Mouse (Mus musculus): ENCODE data around the gene Gh. TPM values are rescaled to one million over a fixed set of nuclear protein-coding genes. Genes with fewer than 3 reads are reported as not detected.

Gh gene
- polyA plus RNA-seq, 1 experiment from 2014 or later: not detected

GRCm38 (mm10) chr11:106306758-106307157 is 5.1 kb upstream of the Gh start:
- H3K4me2 ChIP-seq (ENCODE audit: low read depth, low read length, severe bottlenecking): no peak overlapping the region
- H3K36me3 ChIP-seq (ENCODE audit: control insufficient read depth, insufficient read depth, low read length): no peaks in the 10 kb centered on the region
- H3K4me3 ChIP-seq (ENCODE audit: low read depth, low read length): no peak overlapping the region
- H3K27me3 ChIP-seq (ENCODE audit: control insufficient read depth, insufficient read depth, low read length): no peaks in the 10 kb centered on the region
- DNase-seq (ENCODE audit: low spot score) (no peak), ATAC-seq (replicated peaks; ENCODE audit: low FRiP score) (no peak)
- no peaks in the 10 kb centered on the region for H3K4me1 ChIP-seq (replicated peaks; ENCODE audit: control insufficient read depth, insufficient read depth, low read length)
- no peaks in the 10 kb centered on the region for H3K9me3 ChIP-seq (ENCODE audit: control insufficient read depth, low read length)
- WGBS: 81% methylated on average over 9 of the region's 9 CpGs
- H3K27ac ChIP-seq (ENCODE audit: low read depth, low read length): no peak overlapping the region
- no peak overlapping the region for H3K9ac ChIP-seq (ENCODE audit: low read length)

- H3K9me3 ChIP-seq (ENCODE audit: control insufficient read depth, low read length): no peaks in the 10 kb centered on the region
- H3K36me3 ChIP-seq (ENCODE audit: control insufficient read depth, insufficient read depth, low read length): no peaks in the 10 kb centered on the region
- H3K4me1 ChIP-seq (replicated peaks; ENCODE audit: control insufficient read depth, insufficient read depth, low read length): no peaks in the 10 kb centered on the region
- H3K4me2 ChIP-seq (ENCODE audit: low read depth, low read length, severe bottlenecking): no peak overlapping the region
- DNase-seq (ENCODE audit: low spot score) (no peak), ATAC-seq (replicated peaks; ENCODE audit: low FRiP score) (no peak)
- no peak overlapping the region for H3K9ac ChIP-seq (ENCODE audit: low read length)
- WGBS: 89% methylated on average over 3 of the region's 3 CpGs
- H3K4me3 ChIP-seq (ENCODE audit: low read depth, low read length): no peak overlapping the region
- no peaks in the 10 kb centered on the region for H3K27me3 ChIP-seq (ENCODE audit: control insufficient read depth, insufficient read depth, low read length)
- H3K27ac ChIP-seq (ENCODE audit: low read depth, low read length): no peak overlapping the region
Measured at GRCm38 (mm10) chr11:106306065-106306385, 4.4 kb upstream of the Gh start.

GRCm38 (mm10) chr11:106305348-106306064 is 3.8 kb upstream of the Gh start:
- Histone ChIP-seq H3K9ac (ENCODE audit: low read length) (no peak overlapping the region), H3K36me3 (ENCODE audit: control insufficient read depth, insufficient read depth, low read length) (no peaks in the 10 kb centered on the region), H3K4me1 (replicated peaks; ENCODE audit: control insufficient read depth, insufficient read depth, low read length) (no peaks in the 10 kb centered on the region), H3K27me3 (ENCODE audit: control insufficient read depth, insufficient read depth, low read length) (no peaks in the 10 kb centered on the region), H3K9me3 (ENCODE audit: control insufficient read depth, low read length) (no peaks in the 10 kb centered on the region), H3K27ac (ENCODE audit: low read depth, low read length) (no peak overlapping the region), H3K4me2 (ENCODE audit: low read depth, low read length, severe bottlenecking) (no peak overlapping the region), H3K4me3 (ENCODE audit: low read depth, low read length) (no peak overlapping the region)
- DNase-seq (ENCODE audit: low spot score): no peak
- ATAC-seq (replicated peaks; ENCODE audit: low FRiP score): no peak
- 86% methylated on average over 10 of the region's 10 CpGs for WGBS

GRCm38 (mm10) chr11:106302634-106303033 is 969 bp upstream of the Gh start:
- ATAC-seq (replicated peaks; ENCODE audit: low FRiP score) (0 out of 2 replicates have a peak, but pooled peaks have one; percentile 39), DNase-seq (ENCODE audit: low spot score) (peak; percentile 82)
- H3K4me2 ChIP-seq (ENCODE audit: low read depth, low read length, severe bottlenecking): no peak overlapping the region
- H3K27me3 ChIP-seq (ENCODE audit: control insufficient read depth, insufficient read depth, low read length): no peaks in the 10 kb centered on the region
- no peaks in the 10 kb centered on the region for H3K4me1 ChIP-seq (replicated peaks; ENCODE audit: control insufficient read depth, insufficient read depth, low read length)
- no peak overlapping the region for H3K4me3 ChIP-seq (ENCODE audit: low read depth, low read length)
- no peak overlapping the region for H3K9ac ChIP-seq (ENCODE audit: low read length)
- H3K27ac ChIP-seq (ENCODE audit: low read depth, low read length): no peak overlapping the region
- 20% methylated on average over 2 of the region's 2 CpGs for WGBS
- H3K36me3 ChIP-seq (ENCODE audit: control insufficient read depth, insufficient read depth, low read length): no peaks in the 10 kb centered on the region
- no peaks in the 10 kb centered on the region for H3K9me3 ChIP-seq (ENCODE audit: control insufficient read depth, low read length)

GRCm38 (mm10) chr11:106291861-106292260 is 9.8 kb downstream of the Gh start:
- Histone ChIP-seq H3K9ac (ENCODE audit: low read length) (no peak overlapping the region), H3K9me3 (ENCODE audit: control insufficient read depth, low read length) (no peaks in the 10 kb centered on the region), H3K4me2 (ENCODE audit: low read depth, low read length, severe bottlenecking) (no peak overlapping the region), H3K27ac (ENCODE audit: low read depth, low read length) (no peak overlapping the region), H3K36me3 (ENCODE audit: control insufficient read depth, insufficient read depth, low read length) (no peaks in the 10 kb centered on the region), H3K27me3 (ENCODE audit: control insufficient read depth, insufficient read depth, low read length) (no peaks in the 10 kb centered on the region), H3K4me3 (ENCODE audit: low read depth, low read length) (no peak overlapping the region), H3K4me1 (replicated peaks; ENCODE audit: control insufficient read depth, insufficient read depth, low read length) (no peaks in the 10 kb centered on the region)
- no peak for ATAC-seq (replicated peaks; ENCODE audit: low FRiP score)
- 91% methylated on average over 2 of the region's 2 CpGs for WGBS
- no peak for DNase-seq (ENCODE audit: low spot score)

- Histone ChIP-seq H3K27ac (ENCODE audit: low read depth, low read length) (no peak overlapping the region), H3K4me3 (ENCODE audit: low read depth, low read length) (no peak overlapping the region), H3K4me2 (ENCODE audit: low read depth, low read length, severe bottlenecking) (no peak overlapping the region), H3K4me1 (replicated peaks; ENCODE audit: control insufficient read depth, insufficient read depth, low read length) (no peaks in the 10 kb centered on the region), H3K9ac (ENCODE audit: low read length) (no peak overlapping the region), H3K9me3 (ENCODE audit: control insufficient read depth, low read length) (no peaks in the 10 kb centered on the region), H3K27me3 (ENCODE audit: control insufficient read depth, insufficient read depth, low read length) (no peaks in the 10 kb centered on the region), H3K36me3 (ENCODE audit: control insufficient read depth, insufficient read depth, low read length) (no peaks in the 10 kb centered on the region)
- ATAC-seq (replicated peaks; ENCODE audit: low FRiP score) (no peak), DNase-seq (ENCODE audit: low spot score) (no peak)
- WGBS: 90% methylated on average over 5 of the region's 5 CpGs
Measured at GRCm38 (mm10) chr11:106290376-106290775, 11.3 kb downstream of the Gh start.

GRCm38 (mm10) chr11:106289369-106289768 is 12.3 kb downstream of the Gh start:
- Histone ChIP-seq H3K36me3 (ENCODE audit: control insufficient read depth, insufficient read depth, low read length) (no peaks in the 10 kb centered on the region), H3K4me1 (replicated peaks; ENCODE audit: control insufficient read depth, insufficient read depth, low read length) (no peaks in the 10 kb centered on the region), H3K27me3 (ENCODE audit: control insufficient read depth, insufficient read depth, low read length) (no peaks in the 10 kb centered on the region), H3K9ac (ENCODE audit: low read length) (no peak overlapping the region), H3K27ac (ENCODE audit: low read depth, low read length) (no peak overlapping the region), H3K4me2 (ENCODE audit: low read depth, low read length, severe bottlenecking) (no peak overlapping the region), H3K4me3 (ENCODE audit: low read depth, low read length) (no peak overlapping the region), H3K9me3 (ENCODE audit: control insufficient read depth, low read length) (no peaks in the 10 kb centered on the region)
- no peak for ATAC-seq (replicated peaks; ENCODE audit: low FRiP score)
- no peak for DNase-seq (ENCODE audit: low spot score)
- 76% methylated on average over 8 of the region's 8 CpGs for WGBS

GRCm38 (mm10) chr11:106286987-106287386 is 14.7 kb downstream of the Gh start:
- Histone ChIP-seq H3K36me3 (ENCODE audit: control insufficient read depth, insufficient read depth, low read length) (no peaks in the 10 kb centered on the region), H3K27me3 (ENCODE audit: control insufficient read depth, insufficient read depth, low read length) (no peaks in the 10 kb centered on the region), H3K4me2 (ENCODE audit: low read depth, low read length, severe bottlenecking) (no peak overlapping the region), H3K27ac (ENCODE audit: low read depth, low read length) (no peak overlapping the region), H3K4me1 (replicated peaks; ENCODE audit: control insufficient read depth, insufficient read depth, low read length) (no peaks in the 10 kb centered on the region), H3K9me3 (ENCODE audit: control insufficient read depth, low read length) (no peaks in the 10 kb centered on the region), H3K4me3 (ENCODE audit: low read depth, low read length) (no peak overlapping the region), H3K9ac (ENCODE audit: low read length) (no peak overlapping the region)
- WGBS: 81% methylated on average over 11 of the region's 11 CpGs
- DNase-seq (ENCODE audit: low spot score): no peak
- ATAC-seq (replicated peaks; ENCODE audit: low FRiP score): no peak

- WGBS: 90% methylated on average over 7 of the region's 7 CpGs
- H3K9ac ChIP-seq (ENCODE audit: low read length): no peak overlapping the region
- H3K9me3 ChIP-seq (ENCODE audit: control insufficient read depth, low read length): no peaks in the 10 kb centered on the region
- H3K4me3 ChIP-seq (ENCODE audit: low read depth, low read length): no peak overlapping the region
- H3K36me3 ChIP-seq (ENCODE audit: control insufficient read depth, insufficient read depth, low read length): no peaks in the 10 kb centered on the region
- ATAC-seq (replicated peaks; ENCODE audit: low FRiP score) (no peak), DNase-seq (ENCODE audit: low spot score) (no peak)
- H3K27ac ChIP-seq (ENCODE audit: low read depth, low read length): no peak overlapping the region
- no peak overlapping the region for H3K4me2 ChIP-seq (ENCODE audit: low read depth, low read length, severe bottlenecking)
- H3K27me3 ChIP-seq (ENCODE audit: control insufficient read depth, insufficient read depth, low read length): no peaks in the 10 kb centered on the region
- H3K4me1 ChIP-seq (replicated peaks; ENCODE audit: control insufficient read depth, insufficient read depth, low read length): no peaks in the 10 kb centered on the region
Measured at GRCm38 (mm10) chr11:106286206-106286605, 15.5 kb downstream of the Gh start.

Data from forebrain, embryonic 11.5 days (tissue).